Mouse (Mus musculus): ENCODE data around the gene Arpc1a. TPM values are rescaled to one million over a fixed set of nuclear protein-coding genes. Genes with fewer than 3 reads are reported as not detected.
"Not testable (repeated sequence)": the region's sequence is repeated elsewhere in the genome, so short reads cannot be mapped to it uniquely, and the experiment has no call there.

Gene Arpc1a
- total RNA-seq, 2 experiments from 2014 or later: 226 to 230 TPM

DNA sequence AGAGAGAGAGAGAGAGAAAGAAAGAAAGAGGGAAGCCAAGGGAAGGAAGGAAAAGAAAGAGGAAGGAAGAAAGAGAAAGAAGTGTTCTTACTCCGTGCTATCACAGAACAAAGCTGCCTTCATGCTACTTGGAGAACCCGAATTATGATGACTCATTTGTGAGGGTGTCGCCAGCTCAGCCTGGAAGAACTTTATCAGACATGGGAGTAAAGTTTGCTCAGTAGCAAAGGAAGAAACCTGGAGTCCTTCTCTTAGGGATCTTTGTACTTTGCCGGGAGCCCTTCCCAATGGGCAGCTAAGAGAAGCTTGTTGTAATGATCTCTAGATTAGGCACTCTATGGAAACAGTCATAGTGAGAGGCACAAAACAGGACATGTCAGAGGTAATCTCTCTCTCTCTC lies 19.1 kb downstream of the Arpc1a start:
- no peak for DNase-seq (ENCODE audit: low spot score in 2 of 2)

DNA sequence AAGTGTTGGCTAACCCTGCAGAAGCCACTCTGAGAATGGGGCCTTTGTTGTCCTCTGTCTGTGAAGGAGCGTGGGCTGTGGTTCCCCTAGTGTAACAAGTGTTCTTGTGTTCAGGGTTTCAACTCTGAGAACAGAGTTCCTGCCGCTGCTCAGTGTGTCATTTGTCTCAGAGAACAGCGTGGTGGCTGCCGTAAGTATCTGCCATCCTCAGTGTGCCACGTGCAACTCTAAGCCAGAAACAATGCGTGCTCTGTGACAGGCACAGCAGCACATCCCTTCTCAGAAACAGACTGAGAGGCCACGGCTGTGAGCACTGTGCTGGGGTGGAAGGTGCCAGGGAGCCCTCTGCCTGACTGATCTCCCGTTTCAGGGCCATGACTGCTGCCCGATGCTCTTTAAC lies 20.7 kb downstream of the Arpc1a start:
- DNase-seq (ENCODE audit: low spot score in 2 of 2): peak in 1 of 2 experiments; percentile 47

DNA sequence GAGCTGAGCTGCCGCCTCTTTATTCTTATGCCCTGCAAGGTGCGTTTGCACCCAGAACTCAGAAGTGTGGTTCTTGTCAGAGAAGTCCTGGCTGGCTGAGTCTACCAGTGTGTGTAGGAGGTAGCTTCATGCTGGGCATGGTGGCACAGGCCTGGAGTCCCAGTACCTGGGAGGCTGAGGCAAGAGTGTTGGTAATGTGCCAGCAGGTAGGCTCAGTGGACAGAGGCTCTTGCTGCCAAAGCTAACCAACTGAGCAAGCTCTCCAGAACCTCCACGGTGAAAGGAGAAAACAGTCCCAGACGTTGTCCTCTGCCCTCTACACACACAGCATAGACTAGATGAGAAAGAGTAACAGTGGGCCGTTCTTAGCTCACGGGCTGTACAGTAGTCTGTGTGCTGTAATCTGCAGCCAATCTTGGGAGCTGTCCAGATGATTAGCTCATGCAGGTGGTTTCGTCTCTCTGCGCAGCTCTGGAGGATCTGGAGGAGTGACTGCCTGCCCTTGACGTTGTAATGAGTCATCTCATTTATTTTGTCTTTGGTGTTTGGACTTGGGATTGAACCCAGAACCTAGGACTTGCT lies 22.2 kb downstream of the Arpc1a start:
- DNase-seq (ENCODE audit: low spot score in 2 of 2): no peak

DNA sequence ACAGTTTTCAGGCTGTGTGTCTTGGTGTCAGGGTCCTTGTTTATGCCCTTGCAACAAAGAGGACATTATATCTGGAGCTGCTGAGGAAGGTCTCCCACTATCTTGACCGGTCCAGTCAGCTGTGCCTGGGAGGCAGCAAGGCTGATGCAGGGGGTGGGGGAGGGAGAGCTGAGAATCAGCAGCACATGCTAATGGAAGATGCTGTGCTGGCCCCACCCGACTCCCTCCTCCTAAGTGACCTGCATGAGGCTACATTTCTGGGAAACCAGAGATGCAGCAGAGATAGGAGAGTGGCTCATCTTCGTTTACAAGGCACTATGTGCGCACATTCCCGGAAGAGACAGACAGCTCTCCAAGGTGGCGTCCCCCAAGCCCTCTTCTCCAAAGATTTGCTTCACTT lies 26.8 kb downstream of the Arpc1a start:
- DNase-seq (ENCODE audit: low spot score in 2 of 2): no peak

DNA sequence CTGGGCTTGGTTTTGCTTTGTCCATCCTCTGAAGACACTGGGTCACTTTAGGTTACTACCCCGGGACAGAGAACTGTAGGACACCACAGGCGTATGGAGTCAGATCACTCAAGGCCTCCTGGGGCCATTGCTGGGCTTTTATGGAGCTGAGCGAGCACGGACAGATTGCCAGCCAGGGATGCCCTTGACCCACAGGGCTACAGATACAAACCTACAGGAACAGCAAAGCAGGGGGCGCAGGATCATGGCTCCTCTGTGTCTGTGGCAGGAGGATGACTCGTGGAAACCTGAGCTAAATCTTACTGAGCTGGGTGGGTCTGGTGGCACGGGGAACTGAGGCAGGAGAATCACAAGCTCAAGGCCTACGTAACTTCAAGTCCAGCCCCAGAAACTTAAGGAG lies 28.9 kb downstream of the Arpc1a start:
- DNase-seq (ENCODE audit: low spot score in 2 of 2): no peak

DNA sequence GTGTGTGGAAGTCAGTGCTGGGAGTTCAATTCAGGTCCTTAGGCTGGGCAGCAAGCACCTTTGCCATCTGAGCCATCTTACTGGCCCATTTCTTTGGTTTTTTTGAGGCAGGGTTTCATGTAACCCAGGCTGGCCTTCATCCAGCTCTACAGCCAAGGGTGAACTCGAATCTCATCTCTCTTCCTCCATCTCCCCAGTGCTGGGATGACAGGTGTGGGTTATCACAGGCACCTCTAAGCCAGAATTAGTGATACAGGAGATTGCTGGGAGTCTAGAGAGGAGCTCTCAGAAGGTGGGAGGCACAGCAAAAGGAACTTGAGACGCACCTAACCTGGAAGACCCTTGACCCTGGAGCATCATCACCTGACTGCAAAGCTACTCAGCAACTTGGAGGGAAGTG lies 29.8 kb downstream of the Arpc1a start:
- DNase-seq (ENCODE audit: low spot score in 2 of 2): no peak

DNA sequence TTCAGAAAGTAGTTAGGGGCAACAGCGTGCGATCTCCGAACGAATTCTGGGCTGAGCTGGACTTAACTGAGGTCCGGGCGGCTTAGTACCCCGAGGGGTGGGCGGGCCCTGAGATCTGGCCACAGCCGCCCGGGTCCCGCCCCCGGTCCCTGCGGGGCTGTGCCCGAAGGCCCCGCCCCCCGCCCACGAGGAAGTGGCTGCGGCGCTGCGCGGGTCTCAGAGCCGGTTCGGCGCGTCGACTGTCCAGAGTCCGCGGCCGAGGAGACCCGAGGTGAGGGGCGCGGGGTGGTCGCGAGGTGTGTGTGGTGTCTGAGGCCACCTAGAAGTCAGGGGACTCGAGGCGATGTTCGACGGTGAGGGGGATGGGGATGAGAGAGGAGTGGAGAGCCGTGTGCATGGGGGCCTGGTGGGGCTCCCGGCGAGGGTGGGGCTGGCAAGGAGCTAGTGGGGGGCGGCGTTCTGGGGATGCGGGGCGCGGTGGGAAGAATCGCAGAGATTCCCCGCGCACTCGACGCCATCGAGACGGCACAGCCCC lies 30.5 kb downstream of the Arpc1a start, which contains the start of gene Arpc1b:
TSS of gene Arpc1b (plus strand) at position 145 of the 535 bp plus-strand sequence.
- no peak for DNase-seq (ENCODE audit: low spot score in 2 of 2)

DNA sequence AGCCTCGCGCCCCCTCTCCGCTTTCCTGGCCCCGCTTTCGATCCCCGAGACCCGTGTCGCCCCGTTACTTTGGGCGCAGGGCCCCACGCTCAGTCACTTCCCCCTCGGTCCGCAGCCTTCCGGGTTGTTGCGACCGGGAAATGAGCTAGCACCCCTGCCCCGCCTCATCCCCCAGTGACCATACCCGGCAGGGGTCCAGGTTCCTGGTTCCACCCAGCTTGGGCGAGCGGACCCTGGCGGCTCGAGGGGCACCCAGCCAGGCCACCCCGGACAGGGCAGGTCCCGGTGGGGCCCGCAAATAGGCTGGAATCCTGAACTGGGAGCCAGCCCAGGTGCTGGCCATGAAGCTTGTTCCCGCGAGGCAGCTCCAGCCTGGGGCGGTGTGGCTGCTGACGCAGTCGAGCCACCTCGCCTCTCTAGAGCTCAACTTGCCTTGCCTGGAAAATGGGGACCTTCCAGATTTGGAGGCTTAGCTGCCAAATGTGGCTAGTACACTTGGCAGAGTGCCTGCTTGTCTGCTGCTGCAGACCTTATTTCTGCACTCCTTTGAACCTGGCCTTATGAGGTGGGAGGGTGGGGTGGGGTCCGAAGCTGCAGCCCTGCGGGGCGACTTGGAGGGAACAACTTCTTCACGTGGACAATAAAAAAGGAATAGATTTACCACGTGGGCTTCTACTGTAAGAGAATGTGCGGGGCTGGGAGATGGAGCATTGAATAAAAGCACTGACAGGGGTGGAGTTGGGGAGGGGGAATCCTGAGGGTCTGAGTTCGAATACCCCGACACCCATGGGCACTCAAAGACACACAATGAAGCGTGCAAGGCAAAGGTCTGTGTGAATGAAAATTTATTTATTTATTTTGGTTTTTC lies 31.2 kb downstream of the Arpc1a start:
- DNase-seq (ENCODE audit: low spot score in 2 of 2): peak in 1 of 2 experiments; percentile 48

DNA sequence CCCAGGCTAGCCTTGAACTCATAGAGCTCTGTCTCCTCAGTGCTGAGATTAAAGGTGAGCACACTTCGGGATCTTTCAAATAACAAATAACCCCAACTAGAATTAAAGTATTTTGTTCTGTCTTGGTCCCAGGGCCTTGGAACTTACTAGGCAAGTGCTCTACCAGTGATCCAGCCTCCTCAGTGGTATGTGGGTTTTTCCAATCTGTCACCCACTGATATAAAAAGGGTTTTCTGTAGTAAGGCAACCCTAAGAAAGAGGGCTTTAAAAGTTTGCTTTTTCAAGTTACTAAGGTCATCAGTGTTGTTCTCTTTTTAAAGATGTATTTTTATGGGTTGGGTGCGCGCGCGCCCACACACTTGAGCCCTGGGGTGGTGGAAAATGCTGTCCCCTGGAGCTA lies 32.1 kb downstream of the Arpc1a start:
- no peak for DNase-seq (ENCODE audit: low spot score in 2 of 2)

DNA sequence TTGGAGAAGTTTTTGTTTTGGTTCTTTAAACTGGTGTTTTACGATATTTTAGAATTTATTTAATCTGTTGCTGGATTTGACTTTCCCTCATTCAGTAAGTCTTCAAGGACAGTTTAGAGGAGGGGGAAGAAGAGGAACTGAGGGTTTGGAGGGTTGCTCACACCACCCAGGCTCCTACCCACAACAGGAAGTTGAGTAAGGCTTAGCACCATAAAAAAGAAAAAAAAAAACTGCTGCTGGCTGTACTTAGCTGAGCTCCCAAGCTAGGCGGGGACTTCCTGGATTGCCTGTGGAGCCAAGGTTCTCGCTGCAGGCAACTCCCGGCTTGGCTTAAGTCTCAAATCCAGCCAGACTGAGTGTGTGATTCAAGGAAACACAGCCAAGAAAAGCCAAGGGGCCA lies 32.7 kb downstream of the Arpc1a start:
- DNase-seq (ENCODE audit: low spot score in 2 of 2): no peak

DNA sequence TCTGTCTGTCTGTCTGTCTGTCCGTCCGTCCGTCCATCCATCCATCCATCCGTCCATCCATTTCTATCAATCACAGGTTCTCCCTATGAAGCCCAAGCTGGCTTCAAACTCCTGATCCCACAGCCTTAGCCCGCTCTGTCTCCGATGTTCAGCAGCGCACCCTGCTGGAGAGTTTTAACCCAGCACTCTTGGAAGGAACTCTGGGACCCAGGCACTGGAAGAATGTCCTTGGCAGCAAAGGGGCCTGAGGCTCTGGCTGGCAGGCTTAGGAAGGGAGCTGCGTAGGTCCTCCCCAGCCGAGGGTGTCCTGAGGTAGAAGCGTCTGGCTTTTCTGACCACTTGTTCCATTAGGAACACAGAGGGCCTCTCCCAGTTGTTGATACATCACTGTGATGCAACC lies 33.3 kb downstream of the Arpc1a start:
- DNase-seq (ENCODE audit: low spot score in 2 of 2): peak in 1 of 2 experiments; percentile 65

DNA sequence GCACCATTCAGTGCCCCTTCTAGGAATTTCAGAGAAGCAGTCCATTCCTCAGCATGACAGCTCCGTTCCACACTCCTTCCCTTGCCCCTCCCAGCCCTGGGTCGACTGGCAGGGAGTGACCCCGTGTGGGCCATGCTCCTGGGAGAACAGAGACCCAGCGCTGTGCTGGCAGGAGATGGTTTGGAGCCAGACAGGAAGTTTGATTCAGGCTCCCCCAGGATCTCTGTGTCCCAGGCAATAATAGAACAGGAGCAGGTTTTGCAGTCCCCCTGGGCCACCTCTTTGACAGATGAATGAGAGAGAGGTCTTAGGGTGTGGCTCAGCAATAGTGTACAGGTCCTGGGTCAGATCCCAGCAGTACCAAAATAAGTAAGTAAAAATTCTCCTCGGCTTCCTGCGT lies 34.4 kb downstream of the Arpc1a start:
- DNase-seq (ENCODE audit: low spot score in 2 of 2): no peak

DNA sequence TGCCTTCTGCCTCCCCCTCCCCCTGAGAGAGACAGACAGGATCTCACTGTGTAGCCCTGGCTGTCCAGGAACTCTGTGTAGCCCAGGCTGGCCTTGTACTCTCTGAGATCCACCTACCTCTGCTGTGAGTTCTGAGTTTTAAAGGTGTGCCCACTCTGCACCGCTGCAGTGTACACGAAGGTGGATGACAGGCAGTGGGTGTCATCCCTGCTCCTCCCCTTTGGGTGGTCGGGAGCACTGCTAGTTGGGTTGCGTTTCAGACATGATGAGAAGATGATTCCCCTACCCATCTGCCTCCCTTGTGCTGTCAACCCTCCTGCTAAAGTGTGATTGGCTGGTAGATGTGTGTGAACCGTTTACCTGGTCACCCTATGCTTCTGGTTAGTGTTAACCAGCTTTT lies 34.8 kb downstream of the Arpc1a start:
- DNase-seq (ENCODE audit: low spot score in 2 of 2): no peak

DNA sequence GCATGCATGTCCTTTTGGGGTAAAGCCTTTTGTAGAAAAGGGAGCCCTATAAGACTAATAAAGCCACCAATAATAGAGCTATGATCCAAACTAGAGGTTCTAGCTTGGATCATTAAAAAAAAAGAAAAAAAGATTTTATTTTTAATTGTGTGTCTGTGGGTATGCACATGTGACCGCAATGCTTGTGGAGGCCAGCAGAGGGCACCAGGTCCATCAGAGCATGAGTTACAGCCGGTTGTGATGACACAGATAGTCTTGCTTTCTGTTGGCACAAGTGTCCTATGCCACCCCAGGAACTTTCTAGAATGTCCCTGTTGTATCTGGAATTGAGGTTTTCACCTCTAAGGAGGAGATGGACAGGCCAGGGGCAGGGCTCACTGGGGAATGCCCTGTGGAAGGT lies 35.8 kb downstream of the Arpc1a start:
- no peak for DNase-seq (ENCODE audit: low spot score in 2 of 2)

DNA sequence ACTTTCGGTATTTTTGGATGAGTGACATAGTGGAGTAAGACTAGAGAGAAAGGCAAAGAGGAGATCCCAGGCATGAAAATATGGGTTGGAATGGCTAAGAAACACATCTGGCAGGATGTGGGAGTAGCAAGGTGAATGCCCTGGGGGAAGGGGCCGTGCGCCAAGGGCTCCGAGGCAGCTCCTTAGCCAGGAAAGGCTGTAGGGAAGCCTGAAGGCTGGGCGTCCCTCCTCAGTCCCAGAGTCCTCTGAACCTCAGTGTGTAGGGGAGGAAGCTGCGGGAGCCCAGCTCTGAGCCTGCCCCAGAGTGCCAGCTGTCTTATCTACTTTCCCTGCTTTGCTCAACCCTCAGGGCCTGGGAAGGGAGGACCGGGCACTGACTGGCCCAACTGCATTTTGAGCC lies 37.3 kb downstream of the Arpc1a start:
- DNase-seq (ENCODE audit: low spot score in 2 of 2): no peak

DNA sequence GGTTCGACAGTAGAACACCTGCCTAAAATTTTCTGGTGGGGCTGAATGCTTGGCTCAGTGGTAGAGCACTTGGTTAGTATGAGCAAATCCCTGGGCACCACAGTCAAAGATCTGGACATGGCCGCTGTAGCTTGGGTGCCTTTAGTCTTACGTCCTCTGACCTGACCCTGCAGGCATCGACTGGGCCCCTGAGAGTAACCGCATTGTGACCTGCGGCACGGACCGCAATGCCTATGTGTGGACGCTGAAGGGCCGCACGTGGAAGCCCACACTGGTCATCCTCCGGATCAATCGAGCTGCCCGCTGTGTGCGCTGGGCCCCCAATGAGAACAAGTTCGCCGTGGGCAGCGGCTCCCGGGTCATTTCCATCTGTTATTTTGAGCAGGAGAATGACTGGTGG lies 39.8 kb downstream of the Arpc1a start:
- no peak for DNase-seq (ENCODE audit: low spot score in 2 of 2)

DNA sequence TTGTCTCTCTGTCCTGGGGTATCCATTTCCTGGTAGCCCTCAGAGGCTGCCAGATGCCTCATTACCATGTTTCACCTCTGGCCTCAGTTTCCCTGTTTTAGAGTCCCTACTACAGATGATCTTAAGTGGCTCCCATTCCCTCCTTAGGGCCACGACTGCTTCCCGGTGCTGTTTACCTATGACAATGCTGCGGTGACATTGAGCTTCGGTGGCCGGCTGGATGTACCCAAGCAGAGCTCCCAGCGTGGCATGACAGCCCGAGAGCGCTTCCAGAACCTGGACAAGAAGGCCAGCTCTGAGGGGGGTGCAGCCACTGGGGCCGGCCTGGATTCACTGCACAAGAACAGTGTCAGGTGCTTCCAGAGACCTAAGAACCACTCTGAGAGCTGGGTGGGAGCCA lies 43.0 kb downstream of the Arpc1a start:
- DNase-seq (ENCODE audit: low spot score in 2 of 2): no peak

DNA sequence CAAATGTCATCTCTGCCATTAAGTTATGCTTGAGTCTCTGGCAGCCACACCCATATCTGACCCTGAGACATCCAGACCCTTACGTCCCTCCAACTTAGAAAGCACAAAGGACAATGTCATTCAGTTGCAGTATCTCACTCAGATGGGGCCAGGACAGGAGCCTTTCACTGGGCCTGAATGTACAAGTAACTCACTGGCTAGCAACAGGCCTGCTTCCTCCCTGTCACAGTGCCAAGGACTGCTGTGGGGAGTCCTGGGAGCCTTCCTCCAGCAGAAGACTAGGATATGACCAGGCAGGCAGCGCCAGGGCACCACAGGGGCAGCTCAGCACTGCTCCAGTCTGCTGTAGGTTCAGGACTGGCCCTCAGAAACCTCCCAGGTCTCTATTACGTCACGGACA lies 45.5 kb downstream of the Arpc1a start:
- no peak for DNase-seq (ENCODE audit: low spot score in 2 of 2)

DNA sequence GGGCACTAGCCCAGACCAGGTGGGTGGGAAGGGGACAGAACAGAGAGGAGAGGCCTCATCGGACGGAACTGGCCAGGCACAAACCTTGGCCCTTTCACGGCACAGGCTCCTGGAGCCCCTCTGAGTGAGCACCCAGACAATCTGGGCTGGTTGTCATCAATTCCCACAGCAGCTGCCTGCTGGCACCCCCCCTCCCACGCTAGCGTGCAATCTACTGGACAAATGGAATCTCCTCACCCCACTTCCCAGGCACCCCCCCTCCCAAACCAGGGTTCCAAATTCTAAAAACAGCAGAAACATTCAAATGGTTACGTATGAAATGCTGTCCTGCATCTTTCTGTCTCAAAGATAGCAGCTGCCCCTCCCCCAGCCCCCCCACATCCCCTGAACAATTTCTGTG lies 46.1 kb downstream of the Arpc1a start:
- DNase-seq (ENCODE audit: low spot score in 2 of 2): not testable (repeated sequence)

DNA sequence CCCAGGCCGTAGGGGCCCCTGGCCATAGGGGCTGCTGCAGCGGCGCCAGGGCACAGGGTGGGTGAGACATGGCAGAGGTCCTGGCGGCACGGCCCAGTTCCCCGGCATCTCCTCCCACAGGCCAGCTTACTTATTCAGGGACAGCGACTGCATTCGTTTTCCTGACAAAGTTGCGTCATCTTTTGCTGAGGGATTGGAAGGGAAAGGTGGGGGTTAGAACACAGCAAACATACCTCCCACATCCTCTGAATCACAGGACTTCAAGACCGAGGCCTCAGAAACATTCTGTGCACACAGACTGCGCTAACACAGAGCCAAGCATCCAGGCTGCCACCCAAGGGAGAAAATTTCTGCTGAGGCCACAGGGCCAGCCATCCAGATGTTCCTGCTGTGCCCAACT lies 46.6 kb downstream of the Arpc1a start:
- DNase-seq (ENCODE audit: low spot score in 2 of 2): peak; percentile 22 to 48

DNA sequence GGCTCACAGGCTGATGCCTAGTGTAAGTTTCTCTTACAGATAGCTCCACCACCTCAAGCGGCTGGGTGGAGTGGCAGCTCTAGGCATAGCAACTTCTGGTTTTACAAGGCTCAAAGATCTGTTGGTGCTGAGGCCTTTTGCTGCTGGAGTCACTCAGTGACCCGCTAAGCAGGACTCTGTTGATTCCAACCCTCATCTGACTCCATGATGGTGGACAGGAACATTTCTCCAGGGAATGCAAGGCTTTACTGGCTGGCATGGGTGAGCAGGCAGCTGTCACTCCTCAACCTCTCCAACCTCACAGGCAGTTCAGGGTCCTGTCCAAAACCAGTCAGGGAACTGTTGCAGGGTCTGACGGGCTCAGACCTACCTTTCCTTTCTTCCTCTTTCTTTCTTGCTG lies 47.4 kb downstream of the Arpc1a start:
- DNase-seq (ENCODE audit: low spot score in 2 of 2): no peak

DNA sequence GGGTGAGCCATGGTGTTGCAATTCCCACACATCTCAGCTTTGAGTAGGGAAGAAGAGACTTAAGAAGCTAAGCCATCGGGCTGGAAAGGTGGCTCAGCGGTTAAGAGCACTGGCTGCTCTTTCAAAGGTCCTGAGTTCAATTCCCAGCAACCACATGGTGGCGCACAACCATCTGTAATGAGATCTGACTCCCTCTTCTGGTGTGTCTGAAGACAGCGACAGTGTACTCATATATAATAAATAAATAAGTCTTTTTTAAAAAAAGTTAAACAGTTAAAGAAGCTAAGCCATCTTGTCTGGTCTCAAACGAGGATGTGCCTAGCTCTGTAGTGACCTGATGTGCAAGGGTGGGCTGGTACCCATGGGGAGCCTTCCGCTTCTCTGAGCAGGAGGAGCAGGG lies 49.6 kb downstream of the Arpc1a start:
- not testable (repeated sequence) for DNase-seq (ENCODE audit: low spot score in 2 of 2)

DNA sequence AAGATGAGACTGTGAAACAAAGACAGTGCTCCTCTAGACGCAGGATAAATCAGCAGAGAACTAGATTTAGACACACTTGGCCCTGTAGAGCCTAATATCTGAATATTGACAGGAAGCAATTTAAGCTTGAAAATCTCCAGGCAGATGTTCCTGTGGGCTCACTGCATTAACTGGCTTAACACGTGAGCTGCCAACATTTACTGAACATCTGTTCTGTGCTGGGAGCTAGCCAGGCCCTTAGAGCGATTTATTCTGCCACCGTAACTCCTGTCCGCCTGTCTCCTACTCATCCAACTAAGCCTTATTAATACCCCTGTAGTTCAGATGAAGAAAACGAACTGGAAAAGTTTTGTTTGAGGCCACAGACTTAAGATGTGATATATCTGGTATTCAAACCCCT lies 55.2 kb downstream of the Arpc1a start:
- DNase-seq (ENCODE audit: low spot score in 2 of 2): no peak

All from layer of hippocampus, postnatal 14 days (tissue).